Mouse (Mus musculus) ES-Bruce4 (cell line): ENCODE results near the gene Ctnnb1.
A peak's percentile ranks its signal among the peaks of the same experiment; 100 is the strongest.

ENCODE experiments used
- CTCF ChIP-seq: IDR thresholded peaks from one replicate; pipeline ENCODE4 v1.8.1; 2011; ENCODE audit warnings: low read depth, low read length
- EP300 ChIP-seq: IDR thresholded peaks from 2 replicates; pipeline ENCODE4 v1.6.1; 2011; ENCODE audit warnings: low read depth, low read length; ENCODE audit not compliant: insufficient read depth
- POLR2A ChIP-seq: IDR thresholded peaks from one replicate; pipeline ENCODE4 v1.8.1; 2011; ENCODE audit warnings: low read length; ENCODE audit not compliant: insufficient read depth

- TF ChIP-seq EP300 (peak; percentile 48; the same call in 1 of the 2 replicates), POLR2A (peak; percentile 85), CTCF (no peak)
Measured at GRCm38 (mm10) chr9:120932797-120933586, 4.0 kb downstream of the Ctnnb1 start.
